Mouse (Mus musculus) embryonic facial prominence, embryonic 15.5 days (tissue): ENCODE data around the gene Olfr1424. TPM values are rescaled to one million over a fixed set of nuclear protein-coding genes. Genes with fewer than 3 reads are reported as not detected.
"Not testable (repeated sequence)": the region's sequence is repeated elsewhere in the genome, so short reads cannot be mapped to it uniquely, and the experiment has no call there.

Source experiments
- ATAC-seq: fragments of 200-750 bp; cut with Nextera tagmentation; 2 replicates; pipeline ENCODE4 v1.8.0; 2017; ENCODE audit warnings: low read depth, moderate TSS enrichment; ENCODE audit not compliant: insufficient number of reproducible peaks, low FRiP score, low TSS enrichment
- H3K27ac ChIP-seq: fragments of 300-500 bp; sonication (generic); replicated peaks from 2 replicates; pipeline ENCODE4 v1.5.1; 2015; ENCODE audit warnings: mild to moderate bottlenecking, inconsistent platforms
- H3K27me3 ChIP-seq: fragments of 300-500 bp; sonication (generic); 2 replicates; pipeline ENCODE4 v1.6.1; 2015; ENCODE audit warnings: inconsistent platforms
- H3K36me3 ChIP-seq: fragments of 300-500 bp; sonication (generic); 2 replicates; pipeline ENCODE4 v1.6.1; 2015; ENCODE audit warnings: mild to moderate bottlenecking, inconsistent platforms
- H3K4me1 ChIP-seq: fragments of 300-500 bp; sonication (generic); 2 replicates; pipeline ENCODE4 v1.6.1; 2015; ENCODE audit warnings: inconsistent platforms
- H3K4me2 ChIP-seq: fragments of 300-500 bp; sonication (generic); replicated peaks from 2 replicates; pipeline ENCODE4 v1.6.1; 2015; ENCODE audit warnings: mild to moderate bottlenecking, inconsistent platforms
- H3K4me3 ChIP-seq: fragments of 300-500 bp; sonication (generic); replicated peaks from 2 replicates; pipeline ENCODE4 v1.5.1; 2015; ENCODE audit warnings: mild to moderate bottlenecking, inconsistent platforms
- H3K9ac ChIP-seq: fragments of 300-500 bp; sonication (generic); 2 replicates; pipeline ENCODE4 v1.6.1; 2015; ENCODE audit warnings: inconsistent platforms
- H3K9me3 ChIP-seq: fragments of 300-500 bp; sonication (generic); replicated peaks from 2 replicates; pipeline ENCODE4 v1.6.1; 2016; ENCODE audit warnings: inconsistent platforms
- WGBS: fragments of 180-500 bp; shearing (Covaris S2); methylation state at CpG from one replicate; pipeline ENCODE4 v1.1.7; 2015; 5-methylcytosine and 5-hydroxymethylcytosine counted together
- polyA plus RNA-seq: library from polyadenylated mRNA; unstranded; fragments of >200 nt; fragmentation: Nextera tagmentation; extraction: Ambion mirVana; gene quantifications from 2 replicates; pipeline ENCODE4 v1.2.1, GENCODE M21; 2015

The Olfr1424 gene
- polyA plus RNA-seq = not detected in 2 replicates

GRCm38 (mm10) chr19:12062582-12062981, at the start of gene Olfr1424:
Olfr1424 (minus strand) TSS chr19:12062682.
- H3K27me3 ChIP-seq, H3K36me3 ChIP-seq, H3K4me2 ChIP-seq, H3K9me3 ChIP-seq, ATAC-seq, H3K27ac ChIP-seq, H3K9ac ChIP-seq, H3K4me1 ChIP-seq, H3K4me3 ChIP-seq: not testable (repeated sequence)
- 76% methylated on average over 1 of the region's 1 CpGs for WGBS

DNA sequence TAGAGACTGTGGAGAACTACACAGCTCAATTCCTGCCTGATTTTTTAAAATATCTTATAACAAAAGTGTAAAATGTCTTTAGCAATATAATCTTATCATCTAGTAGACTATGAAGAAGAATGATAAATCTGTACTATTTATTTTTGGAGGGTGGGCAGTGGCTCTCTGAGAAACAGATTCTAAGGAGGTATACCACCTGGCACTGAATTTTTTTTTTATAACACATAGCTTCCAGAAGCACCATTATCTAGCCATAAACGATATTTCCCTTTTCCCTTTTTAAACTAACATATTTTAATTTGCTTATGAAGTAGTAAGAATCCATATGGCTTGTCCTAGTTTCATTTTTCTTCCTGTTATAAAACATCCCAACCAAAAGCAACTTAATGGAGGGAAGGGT, 42.1 kb upstream of the Olfr1424 start:
- H3K4me3 ChIP-seq = no peak overlapping the region
- ATAC-seq = no peak
- H3K4me2 ChIP-seq = no peak overlapping the region
- no peak overlapping the region for H3K27ac ChIP-seq
- H3K9ac ChIP-seq = no peak overlapping the region
- H3K9me3 ChIP-seq = no peaks in the 10 kb centered on the region
- H3K27me3 ChIP-seq = no peaks in the 10 kb centered on the region
- no peaks in the 10 kb centered on the region for H3K36me3 ChIP-seq
- H3K4me1 ChIP-seq = no peaks in the 10 kb centered on the region
- WGBS = 61% methylated on average over 1 of the region's 1 CpGs

GRCm38 (mm10) chr19:12103234-12103633, 40.8 kb upstream of the Olfr1424 start, which contains the start of gene Olfr1427:
Olfr1427 (minus strand) TSS chr19:12103334.
- Histone ChIP-seq H3K27ac (no peak within 1 kb of the TSS), H3K27me3 (no peaks in the 10 kb centered on the region), H3K4me1 (no peaks in the 10 kb centered on the region), H3K4me3 (no peak within 1 kb of the TSS), H3K9ac (no peak within 1 kb of the TSS), H3K9me3 (no peaks in the 10 kb centered on the region), H3K4me2 (no peak within 1 kb of the TSS), H3K36me3 (no peaks in the 10 kb centered on the region)
- no peak for ATAC-seq
- WGBS = 90% methylated on average over 2 of the region's 2 CpGs

GRCm38 (mm10) chr19:12091913-12092312, 29.4 kb upstream of the Olfr1424 start, which contains the start of gene Olfr1426:
Olfr1426 (minus strand) TSS chr19:12092013.
- Histone ChIP-seq H3K4me3 (no peak within 1 kb of the TSS), H3K36me3 (no peaks in the 10 kb centered on the region), H3K27ac (no peak within 1 kb of the TSS), H3K9me3 (no peaks in the 10 kb centered on the region), H3K4me2 (no peak within 1 kb of the TSS), H3K9ac (no peak within 1 kb of the TSS), H3K4me1 (no peaks in the 10 kb centered on the region), H3K27me3 (no peaks in the 10 kb centered on the region)
- 83% methylated on average over 1 of the region's 1 CpGs for WGBS
- ATAC-seq = no peak

DNA sequence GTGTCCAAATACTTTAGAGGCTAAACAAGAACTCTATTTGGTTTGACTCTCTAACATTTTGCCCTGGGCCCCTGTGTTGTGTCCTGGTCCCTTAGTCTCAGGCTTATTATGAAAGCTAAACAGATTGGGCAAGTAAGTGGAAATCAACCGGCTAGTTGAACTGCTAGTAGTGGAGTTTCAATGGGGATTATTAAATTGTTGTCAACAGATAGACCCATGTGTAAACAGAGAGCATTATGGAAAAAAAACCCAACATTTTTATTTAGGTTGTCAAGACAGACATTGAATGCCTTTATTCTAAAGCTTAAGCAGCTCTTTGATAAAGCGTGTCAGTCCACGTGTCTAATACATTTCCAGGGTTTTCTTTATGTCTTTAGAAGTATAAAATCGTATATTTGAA, 15.1 kb upstream of the Olfr1424 start, which contains the start of gene Olfr1425:
TSS of gene Olfr1425 (minus strand) at position 101 of the 400 bp plus-strand sequence.
- not testable (repeated sequence) for H3K9me3 ChIP-seq, H3K4me1 ChIP-seq, H3K27me3 ChIP-seq, H3K4me3 ChIP-seq, H3K4me2 ChIP-seq, ATAC-seq, H3K36me3 ChIP-seq, H3K27ac ChIP-seq, H3K9ac ChIP-seq
- 80% methylated on average over 4 of the region's 4 CpGs for WGBS

DNA sequence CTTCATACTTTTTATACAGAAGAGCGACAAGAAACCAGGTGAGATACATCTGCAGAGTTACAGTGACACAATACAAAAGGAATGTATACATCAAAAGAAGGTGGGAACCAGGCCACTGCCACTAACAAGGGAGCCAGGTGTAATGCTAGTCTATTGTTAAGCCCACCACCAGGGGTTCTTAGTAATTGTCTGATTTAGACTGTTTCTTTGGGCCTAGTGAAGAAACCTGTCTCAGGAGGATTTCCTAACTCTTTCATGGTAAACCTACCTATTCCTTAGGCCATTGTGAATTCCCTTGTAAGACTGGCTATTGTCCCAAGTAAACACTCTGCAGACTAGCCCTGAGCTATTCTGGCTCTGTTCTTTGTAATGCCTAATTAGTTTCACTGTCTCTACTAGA, 7.1 kb upstream of the Olfr1424 start:
- not testable (repeated sequence) for H3K27me3 ChIP-seq, H3K4me2 ChIP-seq, H3K9ac ChIP-seq, H3K9me3 ChIP-seq, H3K4me1 ChIP-seq, ATAC-seq, H3K27ac ChIP-seq, H3K36me3 ChIP-seq, H3K4me3 ChIP-seq
- 79% methylated on average over 1 of the region's 1 CpGs for WGBS

DNA sequence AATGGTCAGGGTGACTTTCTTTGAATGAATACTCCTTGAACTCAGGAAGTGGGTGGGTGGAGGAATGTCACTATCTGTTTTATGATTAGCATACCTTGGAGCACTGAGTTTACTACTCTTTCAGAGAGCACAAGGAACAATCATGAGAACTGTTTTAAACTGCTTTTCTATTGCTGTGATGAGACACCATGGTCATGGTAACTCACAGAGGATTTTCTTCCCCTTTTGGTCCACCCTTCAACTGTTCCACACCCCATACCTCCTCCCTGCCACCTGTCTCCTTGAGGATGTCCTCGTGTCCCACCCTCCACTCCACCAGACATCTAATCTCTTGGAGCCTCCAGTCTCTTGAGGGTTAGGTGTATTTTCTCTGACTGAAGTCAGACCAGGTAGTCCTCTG, 5.3 kb upstream of the Olfr1424 start:
- WGBS = 55% methylated on average over 1 of the region's 1 CpGs
- not testable (repeated sequence) for H3K9me3 ChIP-seq, H3K9ac ChIP-seq, H3K27ac ChIP-seq, H3K4me1 ChIP-seq, H3K4me3 ChIP-seq, H3K27me3 ChIP-seq, H3K4me2 ChIP-seq, H3K36me3 ChIP-seq, ATAC-seq

GRCm38 (mm10) chr19:12043163-12043562, 19.3 kb downstream of the Olfr1424 start:
- Histone ChIP-seq H3K27me3 (no peaks in the 10 kb centered on the region), H3K36me3 (no peaks in the 10 kb centered on the region), H3K4me2 (no peak overlapping the region), H3K9me3 (no peaks in the 10 kb centered on the region), H3K4me1 (no peaks in the 10 kb centered on the region), H3K27ac (no peak overlapping the region), H3K9ac (no peak overlapping the region), H3K4me3 (no peak overlapping the region)
- 89% methylated on average over 5 of the region's 5 CpGs for WGBS
- no peak for ATAC-seq

GRCm38 (mm10) chr19:12041217-12041616, 21.3 kb downstream of the Olfr1424 start, which contains the start of gene Olfr1423:
Olfr1423 (minus strand) TSS chr19:12041317.
- ATAC-seq = no peak
- no peaks in the 10 kb centered on the region for H3K4me1 ChIP-seq
- H3K4me3 ChIP-seq = no peak within 1 kb of the TSS
- H3K27ac ChIP-seq = no peak within 1 kb of the TSS
- 41% methylated on average over 2 of the region's 2 CpGs for WGBS
- no peaks in the 10 kb centered on the region for H3K9me3 ChIP-seq
- no peak within 1 kb of the TSS for H3K4me2 ChIP-seq
- no peak within 1 kb of the TSS for H3K9ac ChIP-seq
- H3K36me3 ChIP-seq = no peaks in the 10 kb centered on the region
- no peaks in the 10 kb centered on the region for H3K27me3 ChIP-seq

DNA sequence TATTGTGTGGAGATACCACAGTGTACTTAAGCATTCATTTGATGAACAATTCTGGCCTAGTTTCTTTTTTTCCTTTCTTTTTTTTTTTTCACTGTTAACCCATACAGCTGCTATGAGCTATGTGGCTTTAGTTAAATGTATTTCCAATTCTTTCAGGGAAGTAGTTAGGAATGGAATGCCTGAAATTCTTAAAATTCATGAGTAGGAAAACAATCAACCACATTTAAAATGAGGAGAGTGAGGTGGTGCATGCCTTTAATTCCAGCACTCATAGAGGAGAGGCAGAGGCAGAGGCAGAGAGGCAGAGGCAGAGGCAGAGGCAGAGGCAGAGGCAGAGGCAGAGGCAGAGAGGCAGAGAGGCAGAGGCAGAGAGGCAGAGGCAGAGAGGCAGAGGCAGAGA, 24.8 kb downstream of the Olfr1424 start:
- no peaks in the 10 kb centered on the region for H3K36me3 ChIP-seq
- H3K27ac ChIP-seq = no peak overlapping the region
- no peaks in the 10 kb centered on the region for H3K27me3 ChIP-seq
- no peak overlapping the region for H3K9ac ChIP-seq
- H3K4me1 ChIP-seq = no peaks in the 10 kb centered on the region
- no peak for ATAC-seq
- no peak overlapping the region for H3K4me3 ChIP-seq
- no peak overlapping the region for H3K4me2 ChIP-seq
- H3K9me3 ChIP-seq = no peaks in the 10 kb centered on the region

DNA sequence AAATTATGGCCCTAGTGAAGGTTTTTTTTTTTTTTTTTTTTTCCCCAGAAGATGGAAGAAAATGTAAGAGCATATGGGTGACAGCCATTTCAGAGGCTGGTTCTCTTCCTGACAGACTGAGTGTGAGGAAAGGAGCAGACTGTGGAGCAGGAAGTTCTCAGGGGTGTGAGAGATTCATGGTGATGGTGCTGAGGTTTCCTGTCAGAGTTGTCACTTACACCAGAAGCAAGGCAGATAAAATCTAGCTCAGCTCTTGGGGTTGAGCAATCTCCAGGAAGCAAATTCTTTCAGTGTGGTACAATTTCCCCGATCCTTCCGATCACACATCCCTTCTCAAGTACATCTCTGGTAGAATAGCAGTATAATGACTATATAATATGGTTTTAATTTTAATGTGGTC, 35.9 kb downstream of the Olfr1424 start:
- Histone ChIP-seq H3K27me3 (no peaks in the 10 kb centered on the region), H3K4me3 (no peak overlapping the region), H3K27ac (no peak overlapping the region), H3K9ac (no peak overlapping the region), H3K4me1 (no peaks in the 10 kb centered on the region), H3K4me2 (no peak overlapping the region), H3K9me3 (no peaks in the 10 kb centered on the region), H3K36me3 (no peaks in the 10 kb centered on the region)
- no peak for ATAC-seq
- 59% methylated on average over 2 of the region's 2 CpGs for WGBS

- no peaks in the 10 kb centered on the region for H3K4me1 ChIP-seq
- H3K27me3 ChIP-seq = no peaks in the 10 kb centered on the region
- H3K9me3 ChIP-seq = no peaks in the 10 kb centered on the region
- no peaks in the 10 kb centered on the region for H3K36me3 ChIP-seq
- no peak for ATAC-seq
- no peak overlapping the region for H3K9ac ChIP-seq
- no peak overlapping the region for H3K27ac ChIP-seq
- H3K4me3 ChIP-seq = no peak overlapping the region
- no peak overlapping the region for H3K4me2 ChIP-seq
- WGBS = 93% methylated on average over 3 of the region's 3 CpGs
Observed at GRCm38 (mm10) chr19:12025333-12025732, 37.1 kb downstream of the Olfr1424 start.
